Mouse (Mus musculus) gastrocnemius, adult 8-10 months (tissue): ENCODE measurements around the gene Esyt3. TPM values are rescaled to one million over a fixed set of nuclear protein-coding genes. Genes with fewer than 3 reads are reported as not detected.

ENCODE experiments used
- DNase-seq, 2 experiments: peaks; one replicate each; pipeline ENCODE4 v3.0.0; 2022; ENCODE audit warnings: low spot score in 2 of 2
- total RNA-seq, 4 experiments: library from RNA; stranded (reverse); gene quantifications; 2 replicates each; pipeline ENCODE4 v1.2.4; 2022

The Esyt3 gene
- total RNA-seq, 4 experiments from 2014 or later = not detected

GRCm38 (mm10) chr9:99355971-99356370 is 2.4 kb downstream of the Esyt3 start:
- DNase-seq = no peak

GRCm38 (mm10) chr9:99354796-99355195 is 3.6 kb downstream of the Esyt3 start:
- no peak for DNase-seq

- DNase-seq = no peak
These were observed 5.0 kb downstream of the Esyt3 start for GRCm38 (mm10) chr9:99353390-99353789.

- DNase-seq = no peak
These were observed 5.4 kb downstream of the Esyt3 start for GRCm38 (mm10) chr9:99352964-99353363.

- DNase-seq = no peak
These were observed 13.0 kb downstream of the Esyt3 start for GRCm38 (mm10) chr9:99345351-99345792.

- no peak for DNase-seq
These were observed 16.8 kb downstream of the Esyt3 start for GRCm38 (mm10) chr9:99341600-99341999.

- DNase-seq = no peak
These were observed 18.2 kb downstream of the Esyt3 start for GRCm38 (mm10) chr9:99340126-99340525.

GRCm38 (mm10) chr9:99339182-99339581 is 19.2 kb downstream of the Esyt3 start:
- no peak for DNase-seq

GRCm38 (mm10) chr9:99338293-99338692 is 20.1 kb downstream of the Esyt3 start:
- no peak for DNase-seq

- no peak for DNase-seq
These were observed 21.8 kb downstream of the Esyt3 start for GRCm38 (mm10) chr9:99336538-99336937.

- DNase-seq = no peak
These were observed 31.5 kb downstream of the Esyt3 start for GRCm38 (mm10) chr9:99326881-99327280.

GRCm38 (mm10) chr9:99325961-99326360 is 32.4 kb downstream of the Esyt3 start:
- no peak for DNase-seq

- no peak for DNase-seq
These were observed 33.0 kb downstream of the Esyt3 start for GRCm38 (mm10) chr9:99325208-99325929.

- no peak for DNase-seq
These were observed 38.4 kb downstream of the Esyt3 start for GRCm38 (mm10) chr9:99320006-99320405.

GRCm38 (mm10) chr9:99319343-99319951 is 38.9 kb downstream of the Esyt3 start:
- no peak for DNase-seq

GRCm38 (mm10) chr9:99306226-99306625 is 52.1 kb downstream of the Esyt3 start:
- DNase-seq = no peak

GRCm38 (mm10) chr9:99304296-99304695 is 54.1 kb downstream of the Esyt3 start:
- DNase-seq = no peak

Other genes starting within 250 kb of the Esyt3 start
- 1 to 10 TPM; 5.8 to 7.7 (median 6.6) TPM for gene Pik3cb, start 217.9 kb downstream of the Esyt3 start, total RNA-seq
- not detected for gene Faiml, start 121.3 kb downstream of the Esyt3 start, total RNA-seq
- 1 to 10 TPM; 2.2 to 2.8 (median 2.5) TPM for gene Cep70, start 115.2 kb downstream of the Esyt3 start, total RNA-seq
- gene Mras, start 78.8 kb upstream of the Esyt3 start, total RNA-seq = 1 to 10 TPM; 3.5 to 7.7 (median 4.5) TPM
- gene Nme9, start 92.9 kb upstream of the Esyt3 start, total RNA-seq = not detected
- gene Armc8, start 210.3 kb upstream of the Esyt3 start, total RNA-seq = 10 to 100 TPM; 21.6 to 24.5 (median 22.7) TPM
- 1 to 10 TPM; 4.0 to 6.5 (median 5.5) TPM for gene Dbr1, start 217.2 kb upstream of the Esyt3 start, total RNA-seq